Mouse (Mus musculus): ENCODE measurements around the gene Gm20715.

The Gm20715 gene

GRCm38 (mm10) chr7:6410043-6410442 is at the start of gene Gm20715:
Gene Gm20715 (plus strand): TSS chr7:6410277.
- in situ Hi-C loops (cut with MboI), result no loop called here

DNA sequence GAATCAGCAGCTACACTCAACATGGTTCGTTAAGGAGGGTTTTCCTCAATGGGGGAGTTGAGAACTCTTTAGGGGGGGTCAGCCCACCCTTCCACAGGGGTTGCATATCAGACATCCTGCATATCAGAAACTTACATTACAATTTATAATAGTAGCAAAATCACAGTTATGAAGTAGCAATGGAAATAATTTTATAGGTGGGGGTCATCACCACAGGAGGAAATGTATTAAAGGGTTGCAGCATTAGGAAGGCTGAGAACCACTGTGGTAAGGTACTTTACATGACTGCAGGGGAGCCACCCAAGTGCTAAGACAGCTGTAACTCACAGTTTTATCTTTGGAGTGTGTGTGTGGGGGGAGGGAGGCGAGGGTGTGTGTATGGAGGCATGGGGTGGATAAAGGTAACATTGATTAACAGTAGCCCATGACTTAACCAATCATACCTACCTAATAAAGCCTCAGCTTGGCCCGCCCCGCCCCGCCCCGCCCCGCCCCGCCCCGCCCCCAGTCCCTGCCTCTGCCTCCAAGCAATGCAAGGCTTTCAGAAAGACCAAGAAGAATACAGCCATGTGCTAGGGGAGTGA is 49.5 kb upstream of the Gm20715 start:
- in situ Hi-C loops (cut with MboI), result loop anchor here (25.0 kb wide), 1 partner anchor 827 kb away; no protein-coding TSS in a partner anchor

- in situ Hi-C loops (cut with MboI), result loop anchor here (25.0 kb wide), 1 partner anchor 826 kb away; no protein-coding TSS in a partner anchor
Measured at GRCm38 (mm10) chr7:6361756-6362155, 48.3 kb upstream of the Gm20715 start.

- in situ Hi-C loops (cut with MboI), result loop anchor here (25.0 kb wide), 1 partner anchor 825 kb away; no protein-coding TSS in a partner anchor
Measured at GRCm38 (mm10) chr7:6362268-6363046, 47.6 kb upstream of the Gm20715 start.

GRCm38 (mm10) chr7:6363047-6363488 is 47.0 kb upstream of the Gm20715 start, which contains the start of gene Zfp78:
Gene Zfp78 (plus strand): TSS chr7:6363280.
- in situ Hi-C loops (cut with MboI), result loop anchor here (25.0 kb wide), 1 partner anchor 824 kb away; no protein-coding TSS in a partner anchor

DNA sequence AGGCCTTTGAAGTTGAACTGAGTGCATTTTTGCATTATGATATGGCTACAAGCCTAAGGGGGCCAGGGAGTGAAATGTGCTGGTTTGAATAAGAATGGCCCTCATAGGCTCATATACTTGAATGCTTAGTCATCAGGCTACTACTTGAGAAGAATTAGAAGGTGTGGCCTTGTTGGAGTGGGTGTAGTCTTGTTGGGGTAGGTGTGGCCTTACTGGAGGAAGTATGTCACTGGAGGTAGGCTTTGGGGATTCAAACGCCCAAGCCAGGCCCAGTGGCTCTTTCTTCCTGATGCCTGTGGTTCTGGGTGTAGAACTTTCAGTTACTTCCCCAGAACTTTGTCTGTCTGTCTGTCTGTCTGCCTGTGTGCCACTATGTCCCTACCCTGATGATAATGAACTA is 45.3 kb upstream of the Gm20715 start:
- in situ Hi-C loops (cut with MboI), result loop anchor here (25.0 kb wide), 1 partner anchor 823 kb away; no protein-coding TSS in a partner anchor

GRCm38 (mm10) chr7:6367185-6367584 is 42.9 kb upstream of the Gm20715 start:
- in situ Hi-C loops (cut with MboI), result loop anchor here (25.0 kb wide), 1 partner anchor 820 kb away; no protein-coding TSS in a partner anchor

DNA sequence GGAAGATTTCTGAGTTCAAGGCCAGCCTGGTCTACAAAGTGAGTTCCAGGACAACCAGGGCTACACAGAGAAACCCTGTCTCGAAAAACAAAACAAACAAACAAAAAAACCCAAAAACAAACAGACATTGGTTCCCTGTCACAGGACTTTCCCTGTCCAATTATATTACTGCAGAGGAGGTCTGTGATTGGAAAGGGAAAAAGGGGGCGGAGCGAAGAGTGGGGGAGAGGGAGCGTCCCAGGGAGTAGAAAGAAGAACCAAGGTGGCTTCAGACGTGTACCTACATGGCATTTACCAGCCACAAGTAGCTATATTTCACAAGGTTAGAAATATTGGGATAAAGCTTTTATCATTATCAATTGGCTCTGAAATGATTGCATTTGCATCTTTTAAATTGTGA is 41.9 kb upstream of the Gm20715 start:
- in situ Hi-C loops (cut with MboI), result loop anchor here (25.0 kb wide), 1 partner anchor 819 kb away; no protein-coding TSS in a partner anchor

DNA sequence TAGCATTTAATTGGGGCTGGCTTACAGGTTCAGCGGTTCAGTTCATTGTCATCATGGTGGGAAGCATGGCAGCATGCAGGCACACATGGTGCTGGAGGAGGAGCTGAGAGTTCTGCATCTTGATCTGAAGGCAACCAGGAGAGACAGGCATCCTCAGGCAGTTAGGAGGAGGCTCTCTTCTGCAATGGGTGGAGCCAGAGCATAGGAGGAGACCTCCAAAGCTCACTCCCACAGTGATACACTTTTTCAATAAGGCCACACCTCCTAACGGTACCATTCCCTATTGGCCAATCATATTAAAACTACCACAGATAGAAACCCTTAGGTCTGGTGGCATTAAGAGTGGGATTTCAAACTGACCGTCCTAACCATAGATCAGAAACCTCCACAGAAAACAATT is 40.6 kb upstream of the Gm20715 start:
- in situ Hi-C loops (cut with MboI), result loop anchor here (25.0 kb wide), 1 partner anchor 818 kb away; no protein-coding TSS in a partner anchor

DNA sequence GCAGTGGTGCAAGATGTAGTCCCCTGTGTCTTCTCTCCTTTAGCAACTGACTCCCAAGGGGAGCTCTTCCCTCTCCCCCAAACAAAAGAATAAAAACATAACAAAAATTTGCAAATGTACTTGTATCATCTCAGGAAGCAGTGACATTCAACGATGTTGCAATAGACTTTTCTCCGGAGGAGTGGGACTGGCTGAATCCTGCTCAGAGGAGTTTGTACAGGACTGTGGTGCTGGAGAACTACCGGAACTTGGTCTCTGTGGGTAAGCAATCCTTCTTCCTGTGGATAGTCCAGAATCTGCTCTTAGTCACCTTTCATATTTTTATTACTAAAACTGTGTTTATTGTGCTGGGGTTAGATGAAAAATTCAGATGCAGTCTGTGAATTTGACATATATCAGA is 37.1 kb upstream of the Gm20715 start:
- in situ Hi-C loops (cut with MboI), result loop anchor here (25.0 kb wide), 1 partner anchor 814 kb away; no protein-coding TSS in a partner anchor

DNA sequence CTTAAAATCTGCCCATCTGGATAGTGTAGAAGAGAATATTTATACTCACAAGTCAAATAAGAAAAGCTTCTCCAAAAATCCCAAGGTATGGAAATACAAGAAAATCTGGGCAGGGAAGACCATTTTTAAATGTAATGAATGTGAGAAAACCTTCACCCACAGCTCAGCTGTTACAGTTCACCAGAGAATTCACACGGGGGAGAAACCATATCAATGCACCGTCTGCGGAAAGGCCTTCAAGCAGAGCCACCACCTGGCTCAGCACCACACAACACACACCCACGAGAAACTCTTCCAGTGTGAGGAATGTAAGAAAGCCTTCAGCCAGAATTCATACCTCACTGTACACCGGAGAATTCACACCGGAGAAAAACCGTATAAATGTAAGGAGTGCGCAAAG is 31.6 kb upstream of the Gm20715 start:
- in situ Hi-C loops (cut with MboI), result no loop called here

DNA sequence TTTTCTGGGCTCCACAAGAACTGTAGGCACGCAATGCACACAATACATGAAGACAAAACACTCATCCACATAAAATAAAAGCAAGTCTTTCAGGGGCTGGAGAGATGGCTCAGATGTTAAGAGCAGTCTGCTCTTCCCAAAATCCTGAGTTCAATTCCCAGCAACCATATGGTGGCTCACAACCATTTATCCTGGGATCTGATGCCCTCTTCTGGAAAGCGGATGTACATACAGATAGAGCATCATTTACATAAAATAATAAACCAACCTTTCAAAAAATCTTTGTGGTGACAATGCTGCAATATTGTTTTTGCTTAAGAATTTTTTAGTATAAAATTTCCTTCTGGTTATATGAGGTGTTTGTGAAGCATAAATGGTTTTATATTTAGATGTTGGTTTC is 28.6 kb upstream of the Gm20715 start:
- in situ Hi-C loops (cut with MboI), result no loop called here

DNA sequence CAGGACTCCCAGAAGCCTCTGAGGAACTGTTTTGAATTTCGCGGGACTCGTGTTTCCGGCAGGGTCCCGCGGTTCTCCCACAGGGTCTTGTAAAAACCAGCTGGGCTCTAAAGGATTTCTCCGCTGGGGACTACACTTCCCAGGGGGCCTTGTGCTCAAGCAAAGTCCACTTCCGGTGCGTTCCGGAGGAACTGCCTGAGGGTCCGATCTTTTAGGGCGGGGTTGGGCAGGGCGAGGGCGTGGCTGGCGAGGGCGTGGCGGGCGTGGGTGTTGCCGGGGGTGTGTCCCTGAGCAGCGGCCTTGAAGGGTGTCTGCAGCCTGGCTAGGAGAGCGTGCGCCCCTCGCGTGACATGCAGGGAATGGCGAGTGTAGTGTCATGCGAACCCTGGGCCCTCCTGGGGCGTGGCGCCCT is 27.0 kb upstream of the Gm20715 start, which contains the start of gene Zfp28:
TSS of gene Zfp28 (plus strand) at position 252 of the 412 bp plus-strand sequence.
- in situ Hi-C loops (cut with MboI), result no loop called here

DNA sequence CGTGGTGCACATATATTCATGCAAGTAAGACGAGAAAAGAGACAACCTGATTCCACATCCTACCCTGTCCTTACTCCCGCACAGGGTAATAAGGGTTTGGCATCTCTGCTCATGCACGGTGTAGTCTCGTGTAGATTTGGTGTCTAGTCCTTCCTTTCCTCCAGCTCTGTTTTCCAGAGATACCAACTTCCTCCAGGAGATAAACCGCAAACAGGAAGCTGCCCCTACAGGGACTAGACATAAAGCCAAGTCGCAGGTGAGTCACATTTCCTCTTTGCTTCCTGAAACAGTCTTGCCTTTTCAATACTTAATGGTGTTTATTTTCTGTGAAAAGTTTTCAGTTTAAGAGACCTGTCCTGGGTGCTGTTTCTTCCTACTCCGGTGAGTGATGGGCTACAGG is 26.1 kb upstream of the Gm20715 start:
- in situ Hi-C loops (cut with MboI), result no loop called here

DNA sequence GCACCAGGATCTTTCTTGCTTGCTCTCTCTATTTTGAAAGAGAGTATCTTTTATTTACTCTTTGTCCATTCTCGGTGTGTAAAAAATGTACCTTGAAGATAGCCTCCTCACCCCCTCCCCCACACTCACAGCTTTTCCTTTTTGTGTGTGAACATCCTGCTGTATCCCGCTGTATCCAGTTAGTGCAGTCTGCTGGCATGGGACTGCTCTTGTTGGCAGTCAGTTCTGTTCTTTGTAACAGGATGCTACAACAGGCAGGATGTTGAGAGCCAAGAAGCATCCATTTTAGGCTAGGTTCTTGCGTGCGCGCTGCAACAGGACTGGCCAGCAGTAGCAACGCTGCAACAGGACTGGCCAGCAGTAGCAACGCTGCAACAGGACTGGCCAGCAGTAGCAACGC is 23.1 kb upstream of the Gm20715 start:
- in situ Hi-C loops (cut with MboI), result no loop called here

DNA sequence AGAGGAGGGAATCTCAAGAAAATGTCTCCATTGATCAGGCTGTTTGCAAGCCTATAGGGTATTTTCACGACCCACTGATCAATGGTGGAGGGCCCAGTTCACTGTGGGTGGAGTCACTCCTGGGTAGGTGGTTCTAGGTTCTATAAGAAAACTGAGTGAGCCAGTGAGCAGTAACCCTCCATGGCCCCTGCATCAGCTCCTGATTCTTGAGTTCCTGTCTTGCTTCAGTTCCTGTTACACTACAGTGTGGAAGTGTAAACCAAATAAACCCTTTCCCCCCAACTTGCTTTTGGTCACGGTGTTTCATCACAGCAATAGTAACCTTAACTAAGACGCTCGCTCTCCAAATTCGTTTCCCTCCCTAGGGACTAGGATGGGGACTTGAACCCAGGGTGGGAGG is 21.1 kb upstream of the Gm20715 start:
- in situ Hi-C loops (cut with MboI), result no loop called here

DNA sequence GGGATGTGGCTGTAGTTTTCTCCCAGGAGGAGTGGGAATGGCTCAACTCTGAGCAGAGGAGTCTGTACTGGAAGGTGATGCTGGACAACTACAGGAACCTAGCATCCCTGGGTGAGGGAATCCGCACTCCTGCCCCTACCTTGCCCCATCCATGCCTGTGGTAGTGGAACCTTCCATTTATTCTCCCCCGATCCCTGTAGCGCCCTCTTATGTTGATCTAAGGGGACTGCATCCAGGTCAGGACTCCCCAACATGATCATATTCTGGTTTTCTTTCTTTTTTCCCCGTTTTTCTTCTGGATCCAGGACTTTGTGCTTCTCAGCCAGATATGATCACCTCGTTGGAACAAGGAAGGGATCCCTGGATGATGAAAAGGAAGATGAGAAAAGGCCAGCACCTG is 20.6 kb upstream of the Gm20715 start:
- in situ Hi-C loops (cut with MboI), result no loop called here

GRCm38 (mm10) chr7:6397996-6398975 is 11.8 kb upstream of the Gm20715 start, which contains the start of gene Smim17:
Gene Smim17 (plus strand): TSS chr7:6398715.
- in situ Hi-C loops (cut with MboI), result no loop called here

GRCm38 (mm10) chr7:6414626-6415441 is 4.8 kb downstream of the Gm20715 start:
- in situ Hi-C loops (cut with MboI), result no loop called here

GRCm38 (mm10) chr7:6415442-6415787 is 5.3 kb downstream of the Gm20715 start:
- in situ Hi-C loops (cut with MboI), result no loop called here

GRCm38 (mm10) chr7:6419894-6420293 is 9.8 kb downstream of the Gm20715 start:
- in situ Hi-C loops (cut with MboI), result no loop called here

Data from mature B cell (primary cell).